In genomic region chr7:40898096-40898710, GRCm38 (mm10) we compare ENCODE assay signal across 10 mouse cellular contexts. TPM values are rescaled to one million over a fixed set of nuclear protein-coding genes. Genes with fewer than 3 reads are reported as not detected.
DNase-seq lines count a peak whose midpoint lies in the region; ATAC-seq and TF ChIP-seq lines count a peak whose summit lies in the region.
"Had no signal": no experiment of that assay in that cellular context is flagged by ENCODE, and none has a peak within 500 bp of the region (broad histone marks: within the 10 kb centered on the region; RNA-seq: fewer than 3 reads in every experiment).

TSS of gene Vstm2b (plus strand) at chr7:40898328.

- H3K27ac ChIP-seq in heart, embryonic 14.5 days (replicated peaks in 1 of 2; ENCODE audit: control insufficient read depth in 1 of 2, insufficient read depth in 1 of 2, low read depth in 2 of 2, low read length in 2 of 2): no peak within 1 kb of the TSS
- peak within 1 kb of the TSS; percentile 79 for H3K27ac ChIP-seq in forebrain, postnatal 0 days (ENCODE audit: low read depth, low read length)
- H3K27ac ChIP-seq in limb, embryonic 14.5 days (replicated peaks; ENCODE audit: low read depth, low read length): no peak within 1 kb of the TSS
- no peak within 1 kb of the TSS for H3K27ac ChIP-seq in stomach, embryonic 14.5 days (ENCODE audit: low read length)

- H3K4me1 ChIP-seq in heart, embryonic 14.5 days (ENCODE audit: control insufficient read depth in 2 of 2, insufficient read depth in 2 of 2, low read length in 2 of 2): peaks cover 0 to 13% of the 10 kb centered on the region in 2 experiments; a peak in 1 of 4 replicates
- peaks cover 12% of the 10 kb centered on the region for H3K4me1 ChIP-seq in forebrain, postnatal 0 days (ENCODE audit: insufficient read depth)
- H3K4me1 ChIP-seq in limb, embryonic 14.5 days (ENCODE audit: control insufficient read depth, insufficient read depth, low read length): no peaks in the 10 kb centered on the region
- no peaks in the 10 kb centered on the region for H3K4me1 ChIP-seq in stomach, embryonic 14.5 days (ENCODE audit: control insufficient read depth, insufficient read depth, low read length)

- peak within 1 kb of the TSS; percentile 60 for H3K9ac ChIP-seq in heart, embryonic 14.5 days (ENCODE audit: low read length)
- H3K9ac ChIP-seq in forebrain, postnatal 0 days: peak within 1 kb of the TSS; percentile 84
- H3K9ac ChIP-seq in limb, embryonic 14.5 days (ENCODE audit: low read depth, low read length, severe bottlenecking): peak within 1 kb of the TSS; percentile 58
- 0 out of 2 replicates have a peak within 1 kb of the TSS, but pooled peaks have one; percentile 21 for H3K9ac ChIP-seq in stomach, embryonic 14.5 days (replicated peaks; ENCODE audit: low read depth, low read length)

- peak within 1 kb of the TSS; percentile 47 to 51 for H3K4me3 ChIP-seq in heart, embryonic 14.5 days (ENCODE audit: control insufficient read depth in 1 of 2, insufficient read depth in 1 of 2, low read depth in 1 of 2, low read length in 2 of 2)
- peak within 1 kb of the TSS; percentile 55 for H3K4me3 ChIP-seq in forebrain, postnatal 0 days (ENCODE audit: low read depth, low read length)
- peak within 1 kb of the TSS; percentile 56 for H3K4me3 ChIP-seq in limb, embryonic 14.5 days (replicated peaks; ENCODE audit: low read length)
- peak within 1 kb of the TSS; percentile 44 for H3K4me3 ChIP-seq in stomach, embryonic 14.5 days (ENCODE audit: low read depth, low read length)

- WGBS in heart, embryonic 14.5 days: 1% methylated on average over 24 of the region's 35 CpGs
- WGBS in forebrain, postnatal 0 days: 1% methylated on average over 18 of the region's 35 CpGs
- WGBS in limb, embryonic 14.5 days: under 1% methylated on average over 22 of the region's 35 CpGs
- 2% methylated on average over 22 of the region's 35 CpGs for WGBS in stomach, embryonic 14.5 days

- DNase-seq in heart, adult 18-20 months: no peak
- DNase-seq in Patski (ENCODE audit: low read depth, low spot score): no peak
- no peak for DNase-seq in forebrain, postnatal 0 days
- no peak for DNase-seq in limb, embryonic 14.5 days (ENCODE audit: low spot score)
- DNase-seq in cerebellum, postnatal 4 days (ENCODE audit: low spot score in 2 of 2): no peak
- no peak for DNase-seq in cerebellum, adult 9-11 months

- no peak for ATAC-seq in heart, embryonic 14.5 days (ENCODE audit: insufficient number of reproducible peaks, insufficient read depth, low FRiP score, low read depth)
- ATAC-seq in Patski: no peak
- ATAC-seq in forebrain, postnatal 0 days: no peak; the same call in 1 of the 2 replicates
- no peak for ATAC-seq in limb, embryonic 14.5 days (ENCODE audit: low FRiP score, low read depth)
- ATAC-seq in stomach, embryonic 14.5 days (ENCODE audit: insufficient number of reproducible peaks, insufficient read depth, low FRiP score, low read depth): 0 out of 2 replicates have a peak, but pooled peaks have one; percentile 3

- no peaks in the 10 kb centered on the region for H3K36me3 ChIP-seq in heart, embryonic 14.5 days (ENCODE audit: control insufficient read depth, insufficient read depth, low read length)
- H3K36me3 ChIP-seq in forebrain, postnatal 0 days (ENCODE audit: insufficient read depth): no peaks in the 10 kb centered on the region
- no peaks in the 10 kb centered on the region for H3K36me3 ChIP-seq in limb, embryonic 14.5 days (ENCODE audit: control insufficient read depth, insufficient read depth, low read length)
- H3K36me3 ChIP-seq in stomach, embryonic 14.5 days (ENCODE audit: control insufficient read depth, insufficient read depth, low read length): no peaks in the 10 kb centered on the region
- H3K36me3 ChIP-seq: G1E had no signal

- peak within 1 kb of the TSS; percentile 96 for H3K4me2 ChIP-seq in heart, embryonic 14.5 days (ENCODE audit: low read length)
- H3K4me2 ChIP-seq in forebrain, postnatal 0 days (ENCODE audit: low read depth): peak within 1 kb of the TSS; percentile 76
- H3K4me2 ChIP-seq in limb, embryonic 14.5 days (replicated peaks; ENCODE audit: low read depth, low read length, severe bottlenecking): peak within 1 kb of the TSS; percentile 89
- peak within 1 kb of the TSS; percentile 93 for H3K4me2 ChIP-seq in stomach, embryonic 14.5 days (replicated peaks; ENCODE audit: low read depth, low read length)

- no peak for TF ChIP-seq CTCF in Patski (IDR thresholded peaks at IDR 0.05)
- TF ChIP-seq CTCF in forebrain, postnatal 0 days (IDR thresholded peaks at IDR 0.05; ENCODE audit: low read depth): no peak

- no peak for TF ChIP-seq POLR2A in limb, embryonic 14.5 days (IDR thresholded peaks at IDR 0.05; ENCODE audit: borderline replicate concordance, extremely low read depth, insufficient read depth, insufficient read length)

- POLR2A ChIA-PET in Patski (lab: Charles Lee): no interaction called here

- H3K27me3 ChIP-seq in heart, embryonic 14.5 days (ENCODE audit: control insufficient read depth, insufficient read depth, low read length): peaks cover 88% of the 10 kb centered on the region
- H3K27me3 ChIP-seq in Patski: peaks cover 9% of the 10 kb centered on the region
- no peaks in the 10 kb centered on the region for H3K27me3 ChIP-seq in forebrain, postnatal 0 days (ENCODE audit: insufficient read depth, low read length)
- peaks cover 69% of the 10 kb centered on the region for H3K27me3 ChIP-seq in limb, embryonic 14.5 days (ENCODE audit: control insufficient read depth, insufficient read depth, low read length)
- H3K27me3 ChIP-seq in stomach, embryonic 14.5 days (ENCODE audit: control insufficient read depth, insufficient read depth, low read length): peaks cover 35% of the 10 kb centered on the region

- CTCF ChIA-PET in Patski (lab: Charles Lee): interaction anchor here (0.9 to 1.5 kb wide), 3 partner anchors 10 to 96 kb away, joined by 3 to 5 read pairs (median 3); no protein-coding TSS in a partner anchor

- in situ Hi-C loops in Patski (cut with MboI; ENCODE audit: low pct_unique_long_range_greater_than_20kb): loop anchor here (25.0 kb wide), 1 partner anchor 836 kb away; no protein-coding TSS in a partner anchor

- H3K9me3 ChIP-seq in heart, embryonic 14.5 days (ENCODE audit: control insufficient read depth, low read length): no peaks in the 10 kb centered on the region
- no peaks in the 10 kb centered on the region for H3K9me3 ChIP-seq in forebrain, postnatal 0 days (ENCODE audit: low read length)
- H3K9me3 ChIP-seq in limb, embryonic 14.5 days (ENCODE audit: control insufficient read depth, low read length): no peaks in the 10 kb centered on the region
- H3K9me3 ChIP-seq in stomach, embryonic 14.5 days (ENCODE audit: control insufficient read depth, low read depth, low read length): no peaks in the 10 kb centered on the region

RNA-seq across cellular contexts. Expression of gene Vstm2b, which starts in this region (rescaled TPM):
- 0.46 TPM in 1 of 2 replicates, not detected in the other for polyA plus RNA-seq in heart, embryonic 14.5 days (2014; fragmentation: Nextera tagmentation; extraction: Ambion mirVana)
- under 1 TPM; 0.15 to 0.26 TPM for total RNA-seq in heart, adult 18-20 months (2021)
- 10.9 TPM for polyA plus RNA-seq in Patski (2021)
- 55.4 and 64.6 TPM in 2 replicates for total RNA-seq in forebrain, postnatal 0 days (2014; rRNA removed)
- polyA plus RNA-seq in forebrain, postnatal 0 days (2015; fragmentation: Nextera tagmentation; extraction: Ambion mirVana): 27.2 and 31.8 TPM in 2 replicates
- 69.2 and 109 TPM in 2 replicates for polyA plus RNA-seq in limb, embryonic 14.5 days (2012; rRNA removed)
- polyA plus RNA-seq in limb, embryonic 14.5 days (2014; fragmentation: Nextera tagmentation; extraction: Ambion mirVana): 13.0 and 13.8 TPM in 2 replicates
- 1.9 and 2.4 TPM in 2 replicates for polyA plus RNA-seq in stomach, embryonic 14.5 days (2014; fragmentation: Nextera tagmentation; extraction: Ambion mirVana)
- total RNA-seq: G1E; hematopoietic stem cell, adult 5-6 weeks had no signal
- polyA plus RNA-seq: G1E had no signal

Comparison
In these comparisons a context has a peak if more than half of its experiments do, and no peak if none do; other contexts are left out.
1. RNA of gene Vstm2b (total RNA-seq): 55.4 to 64.6 TPM in forebrain, postnatal 0 days; 0.15 to 0.26 TPM in heart, adult 18-20 months; every median in the first group is over 10 times any median in the second.
2. H3K9ac ChIP-seq: peak in every context shown above with its lines; median percentile 84 in forebrain, postnatal 0 days; 60 in heart, embryonic 14.5 days; 58 in limb, embryonic 14.5 days; 21 in stomach, embryonic 14.5 days.
3. Peak in every context shown above with its lines, with median percentiles within 50 percentile points of each other: H3K4me2 ChIP-seq and H3K4me3 ChIP-seq.